Mouse (Mus musculus): ENCODE data around the gene Tmem208. TPM values are rescaled to one million over a fixed set of nuclear protein-coding genes. Genes with fewer than 3 reads are reported as not detected.

Gene Tmem208
- polyA plus RNA-seq, 2 experiments from 2014 or later = 160 to 182 TPM

DNA sequence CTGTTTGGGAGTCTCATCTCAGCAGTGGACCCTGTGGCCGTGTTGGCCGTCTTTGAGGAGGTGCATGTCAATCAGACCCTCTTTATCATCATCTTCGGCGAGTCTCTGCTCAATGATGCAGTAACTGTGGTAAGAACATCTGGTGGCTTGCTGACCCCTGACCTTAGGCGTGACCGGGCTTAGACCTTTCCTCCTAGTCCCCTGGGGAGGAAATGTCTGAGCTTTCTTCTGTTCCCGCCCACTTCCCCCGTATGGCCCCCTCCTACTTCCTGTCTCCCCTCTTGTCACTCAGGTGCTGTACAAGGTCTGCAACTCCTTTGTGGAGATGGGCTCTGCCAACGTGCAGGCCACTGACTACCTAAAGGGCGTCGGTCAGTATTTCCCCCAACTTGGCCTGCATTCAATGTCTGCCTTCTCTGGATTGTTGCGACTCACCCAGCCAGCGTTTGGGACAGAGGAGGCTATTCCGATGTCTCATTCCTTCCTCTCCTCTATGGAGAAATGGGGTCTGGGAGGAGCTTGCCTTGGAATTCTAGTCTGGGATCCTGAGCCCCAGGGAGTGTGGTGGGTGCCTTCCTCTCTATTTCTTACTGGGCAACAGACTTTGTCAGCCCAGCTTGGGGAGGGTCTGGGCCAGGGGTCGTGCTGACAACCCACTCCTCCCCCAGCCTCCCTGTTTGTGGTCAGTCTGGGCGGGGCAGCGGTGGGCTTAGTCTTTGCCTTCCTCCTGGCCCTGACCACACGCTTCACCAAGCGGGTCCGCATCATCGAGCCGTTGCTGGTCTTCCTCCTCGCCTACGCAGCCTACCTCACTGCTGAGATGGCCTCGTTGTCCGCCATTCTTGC is 29.2 kb downstream of the Tmem208 start:
- no peak for ATAC-seq

GRCm38 (mm10) chr8:105356681-105357080 is 30.5 kb downstream of the Tmem208 start:
- no peak for ATAC-seq

- no peak for ATAC-seq
Observed at GRCm38 (mm10) chr8:105359208-105359607, 33.1 kb downstream of the Tmem208 start.

DNA sequence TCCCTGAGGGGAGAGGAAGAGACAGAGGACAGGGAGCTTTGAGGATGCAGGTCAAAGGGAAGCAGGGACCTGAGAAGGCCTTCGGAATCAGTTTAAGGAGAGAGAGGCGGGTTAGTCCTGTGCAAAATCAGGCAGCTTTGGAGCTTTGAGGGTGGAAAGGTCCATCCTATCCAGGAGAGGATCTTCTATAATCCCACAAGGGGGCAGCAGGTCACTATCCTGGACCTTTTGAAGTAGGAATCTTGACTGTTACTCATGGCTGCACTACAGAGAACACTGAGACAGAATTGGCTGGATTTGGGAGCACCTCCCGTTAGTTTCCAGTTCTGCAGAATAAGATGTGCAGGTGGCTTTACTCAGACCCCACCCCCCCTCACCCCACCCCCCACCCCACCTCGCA is 33.5 kb downstream of the Tmem208 start:
- no peak for ATAC-seq

DNA sequence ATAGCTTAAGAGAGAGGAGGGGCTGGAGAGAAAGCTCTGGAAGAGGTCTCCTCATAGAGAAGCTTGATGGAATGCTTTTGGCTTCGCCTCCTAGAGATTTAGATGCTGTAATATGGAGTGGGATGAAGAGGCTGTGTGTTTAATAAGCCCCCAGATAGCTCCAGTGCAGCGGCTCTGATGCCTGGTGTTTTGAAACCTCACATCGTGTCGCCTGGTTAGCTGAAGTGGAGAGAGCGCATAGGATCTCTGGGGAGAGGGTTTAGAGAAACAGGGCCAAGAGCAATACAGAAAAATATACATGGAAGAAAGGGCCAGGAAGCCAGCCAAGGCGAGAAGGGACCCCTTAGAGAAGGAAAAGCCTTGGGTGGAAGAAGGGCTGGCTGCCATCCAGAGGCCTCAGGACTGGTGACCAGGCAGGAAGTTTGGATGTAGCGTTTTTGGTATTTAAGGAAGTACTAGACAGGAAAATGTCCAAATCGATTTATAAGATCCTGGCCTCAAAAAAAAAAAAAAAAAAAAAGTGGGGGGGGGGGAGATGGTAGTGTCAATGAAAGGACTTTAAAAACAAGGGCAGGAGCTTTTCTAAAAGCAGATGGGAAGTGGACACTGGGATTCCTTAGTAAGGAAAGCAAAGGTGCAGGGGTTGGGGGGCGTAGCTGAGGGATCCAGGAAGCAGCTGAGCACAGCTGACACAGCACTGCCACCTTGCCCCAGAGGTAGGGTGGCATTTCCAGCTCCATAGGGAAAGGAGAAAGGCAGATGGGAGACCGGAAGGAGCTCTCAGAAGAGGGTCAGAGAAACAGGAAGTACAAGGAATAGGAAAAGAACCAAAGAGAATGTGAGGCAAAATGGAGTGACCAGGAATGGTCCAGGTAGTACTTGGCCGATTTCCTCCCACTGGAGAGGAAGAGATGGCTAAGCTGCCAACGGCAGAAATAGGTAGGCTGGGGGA is 35.9 kb downstream of the Tmem208 start:
- ATAC-seq = no peak

GRCm38 (mm10) chr8:105367107-105367506 is 41.0 kb downstream of the Tmem208 start:
- no peak for ATAC-seq

DNA sequence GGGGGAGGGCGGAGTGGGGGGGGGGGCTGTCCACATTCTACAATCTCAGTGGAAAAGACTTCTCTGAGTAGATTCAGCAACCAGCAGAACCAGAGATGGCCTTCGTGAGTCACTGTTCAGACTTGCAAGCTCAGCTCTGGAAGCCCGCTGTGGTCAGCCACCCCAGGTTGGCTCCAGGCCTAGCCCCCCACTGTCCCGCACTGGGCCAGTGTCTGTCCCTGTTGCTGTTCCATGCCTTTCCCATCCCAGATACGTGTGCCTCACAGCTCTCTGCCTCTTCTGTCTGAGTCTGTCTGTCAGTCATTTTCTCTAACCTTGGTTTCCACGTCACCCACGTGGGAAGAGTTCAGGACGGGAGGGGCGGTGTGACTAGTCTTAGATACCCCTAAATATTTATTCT is 46.3 kb downstream of the Tmem208 start:
- no peak for ATAC-seq

DNA sequence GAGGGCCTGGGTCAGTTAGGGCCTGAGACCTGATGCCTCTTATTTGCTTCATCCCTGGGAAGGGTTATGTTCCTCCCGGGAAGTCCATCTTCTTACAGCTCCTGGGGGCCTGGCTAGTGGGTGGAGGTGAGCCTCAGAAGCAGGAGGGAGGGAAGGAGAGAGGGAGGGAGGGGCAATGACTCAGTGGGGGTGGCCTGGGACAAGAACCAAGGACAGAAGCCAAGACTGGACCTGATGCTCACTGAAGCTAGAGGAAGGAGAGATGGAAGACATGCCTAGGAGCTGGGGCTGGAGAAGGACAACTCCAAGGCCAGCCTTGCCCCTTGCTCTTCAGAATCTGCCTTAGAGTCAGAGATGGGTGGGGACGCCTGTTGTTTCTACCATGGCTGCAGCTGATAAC is 46.9 kb downstream of the Tmem208 start, which contains the start of gene Plekhg4:
Gene Plekhg4 (plus strand): TSS at position 243 of the 400 bp plus-strand sequence.
- no peak for ATAC-seq

GRCm38 (mm10) chr8:105374513-105374966 is 48.4 kb downstream of the Tmem208 start:
- ATAC-seq = no peak

GRCm38 (mm10) chr8:105378673-105379072 is 52.5 kb downstream of the Tmem208 start:
- no peak for ATAC-seq

DNA sequence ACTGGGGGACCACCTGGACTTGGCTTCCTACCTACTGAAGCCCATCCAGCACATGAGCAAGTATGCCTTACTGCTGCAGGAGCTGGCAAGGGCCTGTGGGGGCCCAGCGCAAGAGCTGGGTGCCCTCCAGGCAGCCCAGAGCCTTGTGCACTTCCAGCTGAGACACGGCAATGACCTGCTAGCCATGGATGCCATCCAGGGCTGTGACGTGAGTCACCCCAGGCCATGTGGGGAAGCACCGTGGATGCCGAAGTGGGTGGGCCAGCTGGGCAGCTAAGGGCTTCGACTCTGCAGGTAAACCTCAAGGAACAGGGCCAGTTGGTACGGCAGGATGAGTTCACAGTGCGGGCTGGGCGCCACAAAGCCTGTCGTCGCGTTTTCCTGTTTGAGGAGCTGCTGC is 54.2 kb downstream of the Tmem208 start:
- ATAC-seq = no peak

DNA sequence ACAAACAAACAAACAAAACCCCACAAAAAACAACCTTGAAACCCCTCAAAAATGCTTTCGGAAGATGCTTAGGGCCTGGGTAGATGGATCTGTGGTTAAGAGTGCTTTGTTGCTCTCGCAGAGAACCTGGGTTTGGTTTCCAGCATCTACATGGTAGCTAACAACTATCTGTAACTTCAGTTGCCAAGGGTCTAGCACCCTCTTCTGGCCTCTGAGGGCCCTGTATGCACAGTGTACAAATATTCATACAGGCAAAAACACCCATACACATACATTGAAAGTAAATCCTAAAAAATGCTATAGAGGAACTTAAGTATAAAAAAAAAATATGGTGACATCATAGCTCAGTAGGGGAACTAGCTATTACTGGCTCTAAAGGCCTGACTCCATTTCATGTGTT is 57.9 kb downstream of the Tmem208 start:
- ATAC-seq = no peak

Other genes with a start within 250 kb of the Tmem208 start
- not detected for gene Ces3b, start 242.6 kb upstream of the Tmem208 start, polyA plus RNA-seq (2017; shearing (Covaris generic))
- not detected for gene Ces4a, start 194.6 kb upstream of the Tmem208 start, polyA plus RNA-seq (2017; shearing (Covaris generic))
- 10 to 100 TPM; 34.0 to 49.2 TPM for gene Cbfb, start 155.7 kb upstream of the Tmem208 start, polyA plus RNA-seq (2017; shearing (Covaris generic))
- 10 to 100 TPM; 12.0 to 17.4 TPM for gene D230025D16Rik, start 101.2 kb upstream of the Tmem208 start, polyA plus RNA-seq (2017; shearing (Covaris generic))
- gene B3gnt9, start 71.2 kb upstream of the Tmem208 start, polyA plus RNA-seq (2017; shearing (Covaris generic)) = under 1 TPM; 0.42 to 0.62 TPM
- 10 to 100 TPM; 54.2 to 64.6 TPM for gene Tradd, start 61.7 kb upstream of the Tmem208 start, polyA plus RNA-seq (2017; shearing (Covaris generic))
- 10 to 100 TPM; 17.7 to 24.2 TPM for gene Fbxl8, start 61.7 kb upstream of the Tmem208 start, polyA plus RNA-seq (2017; shearing (Covaris generic))
- gene Hsf4, start 56.6 kb upstream of the Tmem208 start, polyA plus RNA-seq (2017; shearing (Covaris generic)) = under 1 TPM; 0.31 to 0.37 TPM
- gene Nol3, start 50.2 kb upstream of the Tmem208 start, polyA plus RNA-seq (2017; shearing (Covaris generic)) = not detected
- gene 4931428F04Rik, start 36.5 kb upstream of the Tmem208 start, polyA plus RNA-seq (2017; shearing (Covaris generic)) = 1 to 10 TPM in 1 of 2 experiments, under 1 TPM in 1; 0.79 to 1.1 TPM
- gene Exoc3l, start 30.3 kb upstream of the Tmem208 start, polyA plus RNA-seq (2017; shearing (Covaris generic)) = 1 to 10 TPM in 1 of 2 experiments, under 1 TPM in 1; 0.54 to 2.0 TPM
- 10 to 100 TPM; 49.1 to 64.7 TPM for gene E2f4, start 28.7 kb upstream of the Tmem208 start, polyA plus RNA-seq (2017; shearing (Covaris generic))
- gene Elmo3, start 20.8 kb upstream of the Tmem208 start, polyA plus RNA-seq (2017; shearing (Covaris generic)) = 1 to 10 TPM; 6.6 to 7.4 TPM
- 1 to 10 TPM; 1.4 to 2.7 TPM for gene Lrrc29, start 76 bp upstream of the Tmem208 start, polyA plus RNA-seq (2017; shearing (Covaris generic))
- 1 to 10 TPM; 2.9 to 3.1 TPM for gene Fhod1, start 21.6 kb downstream of the Tmem208 start, polyA plus RNA-seq (2017; shearing (Covaris generic))
- under 1 TPM; 0.24 to 0.44 TPM for gene Slc9a5, start 22.5 kb downstream of the Tmem208 start, polyA plus RNA-seq (2017; shearing (Covaris generic))
- under 1 TPM in 1 of 2 experiments, not detected in 1; 0.20 TPM for gene Plekhg4, start 46.9 kb downstream of the Tmem208 start, polyA plus RNA-seq (2017; shearing (Covaris generic))
- not detected for gene Kctd19, start 87.1 kb downstream of the Tmem208 start, polyA plus RNA-seq (2017; shearing (Covaris generic))
- not detected for gene Lrrc36, start 87.2 kb downstream of the Tmem208 start, polyA plus RNA-seq (2017; shearing (Covaris generic))
- under 1 TPM; 0.50 to 0.60 TPM for gene Tppp3, start 145.2 kb downstream of the Tmem208 start, polyA plus RNA-seq (2017; shearing (Covaris generic))
- gene Zdhhc1, start 170.5 kb downstream of the Tmem208 start, polyA plus RNA-seq (2017; shearing (Covaris generic)) = under 1 TPM; 0.43 to 0.62 TPM
- not detected for gene Hsd11b2, start 192.4 kb downstream of the Tmem208 start, polyA plus RNA-seq (2017; shearing (Covaris generic))
- gene Atp6v0d1, start 239.7 kb downstream of the Tmem208 start, polyA plus RNA-seq (2017; shearing (Covaris generic)) = 10 to 100 TPM; 40.7 to 42.8 TPM